Mouse (Mus musculus) ovary, adult 10 weeks (tissue): ENCODE data around the gene Chrm1. TPM values are rescaled to one million over a fixed set of nuclear protein-coding genes. Genes with fewer than 3 reads are reported as not detected.

ENCODE experiments used
- polyA plus RNA-seq: library from polyadenylated mRNA; stranded (reverse); fragments of 350-450 nt; fragmentation: Illumina TruSeq; extraction: RNeasy Lipid Tissue Mini Kit (QIAGEN cat#74804); gene quantifications from one replicate; pipeline ENCODE4 v1.2.3, GENCODE M21; 2014

Gene Chrm1
- polyA plus RNA-seq = not detected

DNA sequence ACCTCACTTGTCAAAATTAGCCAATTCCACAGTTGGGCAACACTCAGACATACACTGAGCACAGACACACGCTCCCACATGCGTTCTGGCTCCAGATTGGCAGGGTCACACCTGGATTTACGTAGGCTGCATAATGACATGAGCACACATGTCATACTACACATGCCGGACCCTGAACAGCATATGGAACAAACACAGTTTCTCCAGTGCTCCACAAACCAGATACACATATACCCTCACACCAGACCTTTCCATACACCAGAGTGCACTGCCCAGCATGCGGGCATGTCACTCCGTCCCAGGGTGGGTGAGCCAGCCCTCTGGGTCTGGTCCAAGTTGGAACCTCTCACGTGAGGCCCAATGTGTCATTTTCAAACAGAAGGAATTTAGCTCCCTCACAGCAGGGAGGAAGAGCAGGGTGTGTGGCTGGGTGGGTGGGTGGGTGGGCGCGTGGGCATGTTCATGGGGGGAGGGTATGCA, at the start of gene Chrm1:
Chrm1 (plus strand) TSS at position 430 of the 480 bp plus-strand sequence.

GRCm38 (mm10) chr19:8617904-8618303, 45.7 kb upstream of the Chrm1 start, which contains the start of gene Slc22a6:
TSS of gene Slc22a6 (plus strand) at chr19:8618039.

GRCm38 (mm10) chr19:8722907-8723573, 59.5 kb downstream of the Chrm1 start, which contains the start of gene Slc3a2:
TSS of gene Slc3a2 (minus strand) at chr19:8723369.

Other genes starting within 250 kb of the Chrm1 start
- gene Slc22a8, start 72.5 kb upstream of the Chrm1 start, polyA plus RNA-seq = not detected
- gene Slc22a6, start 45.8 kb upstream of the Chrm1 start, polyA plus RNA-seq = not detected
- gene Slc3a2, start 59.6 kb downstream of the Chrm1 start, polyA plus RNA-seq = 233 TPM
- gene Wdr74, start 72.0 kb downstream of the Chrm1 start, polyA plus RNA-seq = 11.1 TPM
- gene 1700092M07Rik, start 76.9 kb downstream of the Chrm1 start, polyA plus RNA-seq = not detected
- gene Stx5a, start 77.6 kb downstream of the Chrm1 start, polyA plus RNA-seq = 65.4 TPM
- gene Nxf1, start 93.3 kb downstream of the Chrm1 start, polyA plus RNA-seq = 63.1 TPM
- gene Tmem223, start 107.2 kb downstream of the Chrm1 start, polyA plus RNA-seq = 26.6 TPM
- gene Tmem179b, start 110.7 kb downstream of the Chrm1 start, polyA plus RNA-seq = 29.5 TPM
- 1.2 TPM for gene Taf6l, start 122.6 kb downstream of the Chrm1 start, polyA plus RNA-seq
- 64.4 TPM for gene Polr2g, start 134.8 kb downstream of the Chrm1 start, polyA plus RNA-seq
- gene Zbtb3, start 138.8 kb downstream of the Chrm1 start, polyA plus RNA-seq = not detected
- gene Ttc9c, start 155.5 kb downstream of the Chrm1 start, polyA plus RNA-seq = 110 TPM
- gene Hnrnpul2, start 156.2 kb downstream of the Chrm1 start, polyA plus RNA-seq = 169 TPM
- gene AC129217.1, start 166.0 kb downstream of the Chrm1 start, polyA plus RNA-seq = 3.6 TPM
- 25.1 TPM for gene Bscl2, start 173.7 kb downstream of the Chrm1 start, polyA plus RNA-seq
- 0.57 TPM for gene Gng3, start 175.4 kb downstream of the Chrm1 start, polyA plus RNA-seq
- gene Lrrn4cl, start 187.0 kb downstream of the Chrm1 start, polyA plus RNA-seq = 10.2 TPM
- 15.6 TPM for gene Ubxn1, start 207.7 kb downstream of the Chrm1 start, polyA plus RNA-seq
- gene Uqcc3, start 217.1 kb downstream of the Chrm1 start, polyA plus RNA-seq = 2.8 TPM
- gene Lbhd1, start 219.9 kb downstream of the Chrm1 start, polyA plus RNA-seq = 51.7 TPM
- gene Gm49403, start 220.1 kb downstream of the Chrm1 start, polyA plus RNA-seq = not detected
- 17.4 TPM for gene 1810009A15Rik, start 225.1 kb downstream of the Chrm1 start, polyA plus RNA-seq
- gene Gm49416, start 225.1 kb downstream of the Chrm1 start, polyA plus RNA-seq = not detected
- gene Ints5, start 229.2 kb downstream of the Chrm1 start, polyA plus RNA-seq = 1.3 TPM
- 88.1 TPM for gene Ganab, start 234.3 kb downstream of the Chrm1 start, polyA plus RNA-seq